Mouse (Mus musculus) thymus, postnatal 10 days (tissue): ENCODE measurements at regions not wholly inside any gene's neighbourhood (a gene's known extent, or its start where the extent isn't known, plus 50 kb on each side); places are given as distances from the start of the nearest gene placed in this dataset.
A peak's percentile ranks its signal among the peaks of the same experiment; 100 is the strongest.

ENCODE experiments used
- DNase-seq, 2 experiments: peaks; one replicate each; pipeline ENCODE4 v3.0.0; 2021; ENCODE audit warnings: low spot score in 2 of 2

DNA sequence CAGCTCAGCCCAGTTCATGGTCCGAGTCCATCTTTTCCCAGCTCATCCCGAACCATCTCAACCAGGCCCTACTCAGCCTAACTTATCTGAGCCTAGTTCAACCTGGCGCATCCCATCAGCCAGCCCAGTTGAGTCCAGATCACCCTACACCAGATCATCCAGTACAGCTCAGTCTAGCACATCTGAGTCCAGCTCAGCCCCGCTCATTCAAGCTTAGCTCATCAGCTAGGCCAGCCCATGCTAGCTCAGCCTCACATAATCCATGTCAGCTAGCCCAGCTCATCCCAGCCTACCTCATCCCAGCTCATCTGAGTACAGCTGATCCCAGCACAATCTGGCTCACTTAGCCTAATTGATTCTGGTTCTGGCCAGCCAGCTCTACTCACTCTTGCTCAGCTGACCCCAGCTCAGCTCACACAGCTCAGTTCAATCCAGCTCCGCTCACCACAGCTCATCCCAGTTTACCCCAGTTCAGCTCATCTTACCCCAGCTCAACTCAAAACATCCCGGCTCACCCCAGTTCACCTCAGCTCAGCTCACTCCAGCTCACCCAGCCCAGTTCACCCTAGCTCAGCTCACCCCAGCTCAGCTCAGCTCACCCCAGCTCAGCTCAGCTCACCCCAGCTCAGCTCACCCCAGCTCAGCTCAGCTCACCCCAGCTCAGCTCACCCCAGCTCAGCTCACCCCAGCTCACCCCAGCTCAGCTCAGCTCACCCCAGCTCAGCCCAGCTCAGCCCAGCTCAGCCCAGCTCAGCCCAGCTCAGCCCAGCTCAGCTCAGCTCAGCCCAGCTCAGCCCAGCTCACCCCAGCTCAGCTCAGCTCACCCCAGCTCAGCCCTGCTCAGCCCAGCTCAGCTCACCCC, 65.3 kb upstream of the Adam6b start:
- peak; percentile 35 to 39 for DNase-seq

DNA sequence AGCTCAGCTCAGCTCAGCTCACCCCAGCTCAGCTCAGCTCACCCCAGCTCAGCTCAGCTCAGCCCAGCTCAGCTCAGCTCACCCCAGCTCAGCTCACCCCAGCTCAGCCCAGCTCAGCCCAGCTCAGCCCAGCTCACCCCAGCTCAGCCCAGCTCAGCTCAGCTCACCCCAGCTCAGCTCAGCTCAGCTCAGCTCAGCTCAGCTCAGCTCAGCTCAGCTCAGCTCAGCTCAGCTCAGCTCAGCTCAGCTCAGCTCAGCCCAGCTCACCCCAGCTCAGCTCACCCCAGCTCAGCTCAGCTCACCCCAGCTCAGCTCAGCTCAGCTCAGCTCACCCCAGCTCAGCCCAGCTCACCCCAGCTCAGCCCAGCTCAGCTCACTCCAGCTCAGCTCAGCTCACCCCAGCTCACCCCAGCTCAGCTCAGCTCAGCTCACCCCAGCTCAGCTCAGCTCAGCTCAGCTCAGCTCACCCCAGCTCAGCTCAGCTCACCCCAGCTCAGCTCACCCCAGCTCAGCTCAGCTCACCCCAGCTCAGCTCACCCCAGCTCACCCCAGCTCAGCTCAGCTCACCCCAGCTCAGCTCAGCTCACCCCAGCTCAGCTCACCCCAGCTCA, 64.6 kb upstream of the Adam6b start:
- DNase-seq, result peak; percentile 20 to 54

DNA sequence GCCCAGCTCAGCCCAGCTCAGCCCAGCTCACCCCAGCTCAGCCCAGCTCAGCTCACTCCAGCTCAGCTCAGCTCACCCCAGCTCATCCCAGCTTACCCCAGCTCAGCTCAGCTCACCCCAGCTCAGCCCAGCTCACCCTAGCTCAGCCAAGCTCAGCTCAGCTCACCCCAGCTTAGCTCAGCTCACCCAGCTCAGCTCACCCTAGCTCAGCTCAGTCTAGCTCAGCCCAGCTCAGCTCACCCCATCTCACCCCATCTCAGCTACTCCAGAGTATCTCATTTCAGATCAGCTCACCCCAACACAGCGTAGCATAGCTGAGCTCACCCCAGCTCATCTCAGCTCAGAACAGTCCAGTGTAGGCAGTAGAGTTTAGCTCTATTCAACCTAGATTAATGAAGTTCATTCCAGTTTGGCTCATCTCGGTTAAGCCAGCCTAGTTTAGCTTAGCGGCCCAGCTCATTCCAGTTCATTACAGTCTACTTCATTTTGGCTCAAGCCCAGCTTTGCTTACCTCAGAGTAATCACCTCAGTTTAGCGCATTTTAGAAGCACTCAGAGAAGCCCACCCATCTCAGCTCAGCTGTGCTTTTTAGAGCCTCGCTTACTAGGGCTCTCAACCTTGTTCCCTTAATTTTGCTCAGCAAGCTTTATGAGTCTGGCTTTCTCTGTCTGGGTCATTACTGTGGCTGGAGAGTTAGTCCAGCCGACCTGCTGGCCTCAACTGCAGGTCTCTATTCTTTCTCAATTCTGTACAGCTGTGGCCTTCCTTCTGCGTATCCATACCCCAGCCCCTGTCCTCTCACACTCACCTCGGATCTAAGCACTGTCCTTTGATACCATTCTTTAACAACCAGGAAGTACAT, 63.9 kb upstream of the Adam6b start:
- DNase-seq, result peak in 1 of 2 experiments; percentile 51

DNA sequence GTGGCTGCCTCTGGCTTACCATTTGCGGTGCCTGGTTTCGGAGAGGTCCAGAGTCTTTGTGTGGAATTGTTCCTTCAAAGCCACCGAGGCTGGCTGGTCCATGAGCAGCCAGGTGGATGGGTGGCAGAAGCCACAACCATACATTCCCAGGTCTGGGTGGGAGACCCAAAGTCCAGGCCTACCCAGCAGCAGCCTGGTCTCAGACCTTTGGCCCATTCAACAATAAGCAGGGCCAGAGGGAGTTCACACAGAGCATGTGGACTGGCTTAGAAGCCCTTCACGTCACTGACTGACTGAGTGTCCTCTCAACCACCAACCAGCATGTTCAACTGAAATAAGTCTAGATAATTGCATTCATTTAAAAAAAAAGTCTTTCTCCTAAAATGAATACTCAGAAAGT, 62.7 kb upstream of the Adam6b start:
- peak; percentile 17 to 24 for DNase-seq

DNA sequence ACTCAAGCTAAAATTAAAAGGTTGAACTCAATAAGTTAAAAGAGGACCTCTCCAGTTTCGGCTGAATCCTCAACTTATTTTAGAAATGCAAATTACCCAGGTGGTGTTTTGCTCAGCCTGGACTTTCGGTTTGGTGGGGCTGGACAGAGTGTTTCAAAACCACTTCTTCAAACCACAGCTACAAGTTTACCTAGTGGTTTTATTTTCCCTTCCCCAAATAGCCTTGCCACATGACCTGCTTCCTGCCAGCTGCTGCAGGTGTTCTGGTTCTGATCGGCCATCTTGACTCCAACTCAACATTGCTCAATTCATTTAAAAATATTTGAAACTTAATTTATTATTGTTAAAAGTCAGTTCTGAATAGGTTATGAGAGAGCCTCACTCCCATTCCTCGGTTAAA, 62.0 kb upstream of the Adam6b start:
- DNase-seq, result peak; percentile 46 to 51

DNA sequence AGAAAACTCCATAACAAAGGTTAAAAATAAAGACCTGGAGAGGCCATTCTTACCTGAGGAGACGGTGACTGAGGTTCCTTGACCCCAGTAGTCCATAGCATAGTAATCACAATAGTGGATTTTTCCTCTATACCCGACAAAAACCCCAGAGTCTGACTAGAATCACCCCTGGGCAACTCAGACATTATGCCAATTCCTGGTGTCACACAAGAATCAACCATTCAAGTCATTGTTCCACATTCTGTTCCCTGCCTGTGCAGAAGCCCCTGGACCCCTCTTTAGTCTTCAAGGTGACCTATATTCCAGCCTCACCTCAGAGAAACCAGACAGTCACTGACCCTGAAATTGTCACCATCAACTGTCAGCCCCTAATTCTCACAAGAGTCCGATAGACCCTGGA, 60.9 kb upstream of the Adam6b start:
- DNase-seq, result no peak

DNA sequence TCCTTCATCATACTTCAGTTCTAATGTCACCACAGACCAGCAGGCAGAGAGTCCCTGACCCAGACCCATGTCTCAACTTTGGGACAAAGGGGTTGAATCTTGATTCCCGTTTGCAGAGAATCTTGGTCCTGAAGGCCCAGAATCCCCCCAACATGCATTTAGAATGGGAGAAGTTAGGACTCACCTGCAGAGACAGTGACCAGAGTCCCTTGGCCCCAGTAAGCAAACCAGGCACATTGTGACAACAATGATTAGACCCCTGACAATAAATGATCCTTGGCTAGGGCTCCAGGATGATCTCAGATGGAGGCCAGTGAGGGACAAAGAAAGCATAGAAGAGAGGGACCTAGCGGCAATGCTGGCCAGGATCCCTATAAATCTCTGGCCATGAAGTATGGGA, 60.4 kb upstream of the Adam6b start:
- no peak for DNase-seq

DNA sequence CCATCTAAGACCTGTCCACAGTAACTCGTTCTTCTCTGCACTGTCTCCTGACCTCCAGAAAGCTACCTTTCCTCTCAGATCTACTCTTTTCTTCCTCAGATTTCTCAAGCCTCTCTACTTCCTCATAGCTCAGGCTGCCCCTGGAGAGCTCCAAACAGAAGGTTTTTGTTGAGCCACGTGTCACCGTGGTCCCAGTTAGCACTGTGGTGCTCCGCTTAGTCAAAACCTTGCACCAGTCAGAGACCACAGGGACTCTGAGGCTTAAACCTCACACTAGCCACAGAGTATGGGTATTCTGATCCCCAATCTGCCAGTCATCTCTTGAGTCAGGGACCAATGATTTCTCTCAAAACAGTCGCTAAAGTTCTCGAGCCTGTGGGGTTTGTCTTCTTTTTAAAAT, 59.0 kb upstream of the Adam6b start:
- DNase-seq, result no peak
